Mouse (Mus musculus): ENCODE results near the gene Ephx3. TPM values are rescaled to one million over a fixed set of nuclear protein-coding genes. Genes with fewer than 3 reads are reported as not detected.
A peak's percentile ranks its signal among the peaks of the same experiment; 100 is the strongest.

Gene Ephx3
- total and polyA plus RNA-seq, 3 experiments: 1.1 to 2.9 (median 1.3) TPM

DNA sequence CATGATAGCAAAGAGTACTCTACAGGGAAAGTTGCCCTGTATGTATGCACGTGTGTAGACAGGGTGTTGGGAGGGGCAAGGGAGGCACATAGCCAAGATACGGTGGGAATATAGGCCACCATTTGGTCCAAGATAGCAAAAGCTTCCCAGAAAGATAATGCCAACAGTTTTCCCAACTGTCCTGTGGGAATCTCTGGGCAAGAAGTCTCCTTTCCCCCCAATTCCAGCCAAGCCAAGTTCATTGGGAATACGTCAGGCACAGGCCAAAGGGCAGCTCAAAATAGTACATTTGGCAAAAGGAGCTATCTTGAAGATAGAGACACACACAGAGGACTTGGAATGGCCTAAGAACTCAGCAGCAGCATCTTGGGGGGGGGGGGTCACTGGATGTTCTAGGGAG is 16.0 kb upstream of the Ephx3 start:
- 44% methylated on average over 3 of the region's 3 CpGs for WGBS
- Histone ChIP-seq H3K9ac (ENCODE audit: low read depth, low read length) (no peak overlapping the region), H3K27me3 (ENCODE audit: control insufficient read depth, insufficient read depth, low read length) (no peaks in the 10 kb centered on the region), H3K79me2 (replicated peaks; ENCODE audit: control insufficient read depth, insufficient read depth, low read length) (no peaks in the 10 kb centered on the region), H3K4me3 (no peak overlapping the region), H3K36me3 (ENCODE audit: control insufficient read depth, insufficient read depth, low read length) (peaks cover 16% of the 10 kb centered on the region), H3K27ac (peak overlapping the region; percentile 46), H3K4me1 (ENCODE audit: control insufficient read depth, insufficient read depth, low read length) (peaks cover 7% of the 10 kb centered on the region)
- intact Hi-C loops (cut with DNase I): loop anchor here (5.0 kb wide), 1 partner anchor 518 kb away; no protein-coding TSS in a partner anchor
- TF ChIP-seq CTCF (IDR thresholded peaks at IDR 0.05): no peak
- no peak for TF ChIP-seq EP300 (IDR thresholded peaks at IDR 0.05; ENCODE audit: insufficient read depth, low read depth, low read length)
- no peak for TF ChIP-seq POLR2A (IDR thresholded peaks at IDR 0.05; ENCODE audit: insufficient read depth, low read depth, low read length)
- peak in 1 of 2 experiments; percentile 49 for DNase-seq

DNA sequence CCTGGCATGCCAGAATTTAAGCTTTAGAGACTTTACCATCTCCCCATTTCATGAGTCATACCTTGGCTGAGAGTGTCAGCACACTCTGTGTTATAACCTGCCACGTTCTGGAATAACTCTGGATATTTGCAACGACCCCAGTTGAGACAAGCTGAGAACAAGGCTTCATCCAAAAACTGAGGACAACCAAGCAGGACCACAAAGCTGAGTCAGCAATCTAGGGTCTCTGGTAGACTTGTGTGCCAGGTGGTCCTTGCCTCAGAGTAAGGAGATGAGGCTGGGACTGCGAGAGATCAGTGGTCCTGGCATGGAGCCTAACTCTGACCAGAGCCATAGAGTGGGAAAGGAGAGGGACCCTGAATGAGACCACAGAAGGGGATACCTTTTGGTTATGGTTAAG is 13.6 kb upstream of the Ephx3 start:
- DNase-seq: no peak
- Histone ChIP-seq H3K27me3 (ENCODE audit: control insufficient read depth, insufficient read depth, low read length) (no peaks in the 10 kb centered on the region), H3K27ac (no peak overlapping the region), H3K9ac (ENCODE audit: low read depth, low read length) (no peak overlapping the region), H3K4me3 (no peak overlapping the region), H3K36me3 (ENCODE audit: control insufficient read depth, insufficient read depth, low read length) (peaks cover 8% of the 10 kb centered on the region), H3K4me1 (ENCODE audit: control insufficient read depth, insufficient read depth, low read length) (peaks cover 3% of the 10 kb centered on the region), H3K79me2 (replicated peaks; ENCODE audit: control insufficient read depth, insufficient read depth, low read length) (no peaks in the 10 kb centered on the region)
- TF ChIP-seq POLR2A (IDR thresholded peaks at IDR 0.05; ENCODE audit: insufficient read depth, low read depth, low read length): no peak
- no peak for TF ChIP-seq EP300 (IDR thresholded peaks at IDR 0.05; ENCODE audit: insufficient read depth, low read depth, low read length)
- no peak for TF ChIP-seq CTCF (IDR thresholded peaks at IDR 0.05)
- 72% methylated on average over 3 of the region's 3 CpGs for WGBS
- intact Hi-C loops (cut with DNase I): no loop called here

GRCm38 (mm10) chr17:32201086-32201485 is 11.7 kb upstream of the Ephx3 start:
- DNase-seq: no peak
- TF ChIP-seq POLR2A (IDR thresholded peaks at IDR 0.05; ENCODE audit: insufficient read depth, low read depth, low read length) (no peak), CTCF (IDR thresholded peaks at IDR 0.05) (no peak), EP300 (IDR thresholded peaks at IDR 0.05; ENCODE audit: insufficient read depth, low read depth, low read length) (no peak)
- Histone ChIP-seq H3K79me2 (replicated peaks; ENCODE audit: control insufficient read depth, insufficient read depth, low read length) (no peaks in the 10 kb centered on the region), H3K27ac (no peak overlapping the region), H3K27me3 (ENCODE audit: control insufficient read depth, insufficient read depth, low read length) (no peaks in the 10 kb centered on the region), H3K4me3 (no peak overlapping the region), H3K36me3 (ENCODE audit: control insufficient read depth, insufficient read depth, low read length) (peaks cover 6% of the 10 kb centered on the region), H3K4me1 (ENCODE audit: control insufficient read depth, insufficient read depth, low read length) (peaks cover 3% of the 10 kb centered on the region), H3K9ac (ENCODE audit: low read depth, low read length) (no peak overlapping the region)
- 65% methylated on average over 3 of the region's 5 CpGs for WGBS
- intact Hi-C loops (cut with DNase I): no loop called here

GRCm38 (mm10) chr17:32199796-32200195 is 10.4 kb upstream of the Ephx3 start:
- Histone ChIP-seq H3K79me2 (replicated peaks; ENCODE audit: control insufficient read depth, insufficient read depth, low read length) (no peaks in the 10 kb centered on the region), H3K36me3 (ENCODE audit: control insufficient read depth, insufficient read depth, low read length) (no peaks in the 10 kb centered on the region), H3K4me3 (no peak overlapping the region), H3K27me3 (ENCODE audit: control insufficient read depth, insufficient read depth, low read length) (no peaks in the 10 kb centered on the region), H3K4me1 (ENCODE audit: control insufficient read depth, insufficient read depth, low read length) (no peaks in the 10 kb centered on the region), H3K27ac (no peak overlapping the region), H3K9ac (ENCODE audit: low read depth, low read length) (no peak overlapping the region)
- DNase-seq: no peak
- intact Hi-C loops (cut with DNase I): no loop called here
- no peak for TF ChIP-seq POLR2A (IDR thresholded peaks at IDR 0.05; ENCODE audit: insufficient read depth, low read depth, low read length)
- TF ChIP-seq CTCF (IDR thresholded peaks at IDR 0.05): no peak
- no peak for TF ChIP-seq EP300 (IDR thresholded peaks at IDR 0.05; ENCODE audit: insufficient read depth, low read depth, low read length)
- WGBS: 65% methylated on average over 2 of the region's 2 CpGs

GRCm38 (mm10) chr17:32197156-32197555 is 7.8 kb upstream of the Ephx3 start:
- WGBS: 83% methylated on average over 14 of the region's 14 CpGs
- no peak overlapping the region for H3K9ac ChIP-seq (ENCODE audit: low read depth, low read length)
- H3K4me3 ChIP-seq: no peak overlapping the region
- no peaks in the 10 kb centered on the region for H3K27me3 ChIP-seq (ENCODE audit: control insufficient read depth, insufficient read depth, low read length)
- intact Hi-C loops (cut with DNase I): no loop called here
- DNase-seq: no peak
- no peak for TF ChIP-seq POLR2A (IDR thresholded peaks at IDR 0.05; ENCODE audit: insufficient read depth, low read depth, low read length)
- no peaks in the 10 kb centered on the region for H3K36me3 ChIP-seq (ENCODE audit: control insufficient read depth, insufficient read depth, low read length)
- H3K79me2 ChIP-seq (replicated peaks; ENCODE audit: control insufficient read depth, insufficient read depth, low read length): no peaks in the 10 kb centered on the region
- H3K27ac ChIP-seq: no peak overlapping the region
- no peaks in the 10 kb centered on the region for H3K4me1 ChIP-seq (ENCODE audit: control insufficient read depth, insufficient read depth, low read length)

- no peak for DNase-seq
- Histone ChIP-seq H3K36me3 (ENCODE audit: control insufficient read depth, insufficient read depth, low read length) (no peaks in the 10 kb centered on the region), H3K27me3 (ENCODE audit: control insufficient read depth, insufficient read depth, low read length) (no peaks in the 10 kb centered on the region), H3K27ac (no peak overlapping the region), H3K79me2 (replicated peaks; ENCODE audit: control insufficient read depth, insufficient read depth, low read length) (no peaks in the 10 kb centered on the region), H3K9ac (ENCODE audit: low read depth, low read length) (no peak overlapping the region), H3K4me3 (no peak overlapping the region), H3K4me1 (ENCODE audit: control insufficient read depth, insufficient read depth, low read length) (no peaks in the 10 kb centered on the region)
- TF ChIP-seq CTCF (IDR thresholded peaks at IDR 0.05): no peak
- no peak for TF ChIP-seq POLR2A (IDR thresholded peaks at IDR 0.05; ENCODE audit: insufficient read depth, low read depth, low read length)
- TF ChIP-seq EP300 (IDR thresholded peaks at IDR 0.05; ENCODE audit: insufficient read depth, low read depth, low read length): no peak
- intact Hi-C loops (cut with DNase I): no loop called here
- 79% methylated on average over 5 of the region's 5 CpGs for WGBS
Observed at GRCm38 (mm10) chr17:32195725-32196124, 6.4 kb upstream of the Ephx3 start.

Measured in heart, adult 2 months (tissue).